Mouse (Mus musculus): ENCODE data around the gene Gnat2. TPM values are rescaled to one million over a fixed set of nuclear protein-coding genes. Genes with fewer than 3 reads are reported as not detected.

Gnat2 gene
- 0.33 and 0.88 TPM in 2 replicates for polyA plus RNA-seq (2012; rRNA removed; ENCODE audit: low replicate concordance)

GRCm38 (mm10) chr3:108092536-108093115 lies at the start of gene Gnat2:
Gene Gnat2 (plus strand): TSS chr3:108092789.

GRCm38 (mm10) chr3:108044394-108045140 lies 48.0 kb upstream of the Gnat2 start, which contains the start of gene Gstm4:
Gene Gstm4 (minus strand): TSS chr3:108044894.

GRCm38 (mm10) chr3:108086470-108086979 lies 6.1 kb upstream of the Gnat2 start, which contains the start of gene Ampd2:
Gene Ampd2 (minus strand): TSS chr3:108086651.

GRCm38 (mm10) chr3:108145534-108146445 lies 53.2 kb downstream of the Gnat2 start, which contains the start of gene Gnai3:
Gene Gnai3 (minus strand): TSS chr3:108146146.

Other genes starting within 250 kb of the Gnat2 start
- 122 and 277 TPM in 2 replicates for gene Eps8l3, start 215.6 kb upstream of the Gnat2 start, polyA plus RNA-seq (2012; rRNA removed; ENCODE audit: low replicate concordance)
- 7.9 and 10.3 TPM in 2 replicates for gene Gstm5, start 197.0 kb upstream of the Gnat2 start, polyA plus RNA-seq (2012; rRNA removed; ENCODE audit: low replicate concordance)
- gene Gstm7, start 161.0 kb upstream of the Gnat2 start, polyA plus RNA-seq (2012; rRNA removed; ENCODE audit: low replicate concordance) = 21.0 and 35.6 TPM in 2 replicates
- 33.2 and 37.8 TPM in 2 replicates for gene Gstm6, start 149.0 kb upstream of the Gnat2 start, polyA plus RNA-seq (2012; rRNA removed; ENCODE audit: low replicate concordance)
- gene Gstm3, start 123.5 kb upstream of the Gnat2 start, polyA plus RNA-seq (2012; rRNA removed; ENCODE audit: low replicate concordance) = 1,815 and 2,207 TPM in 2 replicates
- gene Gstm2, start 106.3 kb upstream of the Gnat2 start, polyA plus RNA-seq (2012; rRNA removed; ENCODE audit: low replicate concordance) = 58.5 and 81.9 TPM in 2 replicates
- gene Gstm1, start 74.8 kb upstream of the Gnat2 start, polyA plus RNA-seq (2012; rRNA removed; ENCODE audit: low replicate concordance) = 1,678 and 2,863 TPM in 2 replicates
- 37.9 and 55.2 TPM in 2 replicates for gene Gstm4, start 47.9 kb upstream of the Gnat2 start, polyA plus RNA-seq (2012; rRNA removed; ENCODE audit: low replicate concordance)
- gene Ampd2, start 6.1 kb upstream of the Gnat2 start, polyA plus RNA-seq (2012; rRNA removed; ENCODE audit: low replicate concordance) = 98.1 and 166 TPM in 2 replicates
- gene Gnai3, start 53.4 kb downstream of the Gnat2 start, polyA plus RNA-seq (2012; rRNA removed; ENCODE audit: low replicate concordance) = 6.3 and 6.4 TPM in 2 replicates
- not detected in 2 replicates for gene Gpr61, start 62.1 kb downstream of the Gnat2 start, polyA plus RNA-seq (2012; rRNA removed; ENCODE audit: low replicate concordance)
- gene Amigo1, start 93.5 kb downstream of the Gnat2 start, polyA plus RNA-seq (2012; rRNA removed; ENCODE audit: low replicate concordance) = 12.4 and 17.7 TPM in 2 replicates
- gene Cyb561d1, start 108.4 kb downstream of the Gnat2 start, polyA plus RNA-seq (2012; rRNA removed; ENCODE audit: low replicate concordance) = 7.8 and 8.4 TPM in 2 replicates
- gene Atxn7l2, start 118.1 kb downstream of the Gnat2 start, polyA plus RNA-seq (2012; rRNA removed; ENCODE audit: low replicate concordance) = 11.8 and 14.4 TPM in 2 replicates
- 6.7 and 11.3 TPM in 2 replicates for gene Sypl2, start 133.9 kb downstream of the Gnat2 start, polyA plus RNA-seq (2012; rRNA removed; ENCODE audit: low replicate concordance)
- 12.8 and 19.8 TPM in 2 replicates for gene Psma5, start 164.1 kb downstream of the Gnat2 start, polyA plus RNA-seq (2012; rRNA removed; ENCODE audit: low replicate concordance)
- 22.8 and 35.5 TPM in 2 replicates for gene Sort1, start 191.3 kb downstream of the Gnat2 start, polyA plus RNA-seq (2012; rRNA removed; ENCODE audit: low replicate concordance)